Mouse (Mus musculus) forebrain, postnatal 0 days (tissue): ENCODE measurements around the gene Eif2b4. TPM values are rescaled to one million over a fixed set of nuclear protein-coding genes. Genes with fewer than 3 reads are reported as not detected.
A peak's percentile ranks its signal among the peaks of the same experiment; 100 is the strongest.

Experiments used
- ATAC-seq: fragments of 200-750 bp; cut with Nextera tagmentation; 2 replicates; pipeline ENCODE4 v1.8.0; 2017; ENCODE audit warnings: mild to moderate bottlenecking, moderate library complexity
- DNase-seq: peaks from one replicate; pipeline ENCODE4 v3.0.0-alpha.2; 2015
- H3K27ac ChIP-seq: fragments of 300-500 bp; sonication (generic); 2 replicates; pipeline ENCODE4 v1.5.1; 2014; ENCODE audit warnings: low read depth, mild to moderate bottlenecking, antibody characterized with exemption, low read length, moderate library complexity, mixed read lengths
- H3K27me3 ChIP-seq: fragments of 300-500 bp; sonication (generic); 2 replicates; pipeline ENCODE4 v1.6.1; 2014; ENCODE audit warnings: mild to moderate bottlenecking, low read length, mixed read lengths; ENCODE audit not compliant: insufficient read depth
- H3K36me3 ChIP-seq: fragments of 300-500 bp; sonication (generic); 2 replicates; pipeline ENCODE4 v1.6.1; 2014; ENCODE audit warnings: mild to moderate bottlenecking, moderate library complexity; ENCODE audit not compliant: insufficient read depth
- H3K4me1 ChIP-seq: fragments of 300-500 bp; sonication (generic); 2 replicates; pipeline ENCODE4 v1.6.1; 2014; ENCODE audit warnings: antibody characterized with exemption; ENCODE audit not compliant: insufficient read depth
- H3K4me2 ChIP-seq: fragments of 300-500 bp; sonication (generic); 2 replicates; pipeline ENCODE4 v1.6.1; 2014; ENCODE audit warnings: low read depth, mild to moderate bottlenecking, moderate library complexity
- H3K4me3 ChIP-seq: fragments of 300-500 bp; sonication (generic); 2 replicates; pipeline ENCODE4 v1.5.1; 2014; ENCODE audit warnings: low read depth, low read length, mixed read lengths
- H3K9ac ChIP-seq: fragments of 300-500 bp; sonication (generic); 2 replicates; pipeline ENCODE4 v1.6.1; 2014; ENCODE audit warnings: mild to moderate bottlenecking
- H3K9me3 ChIP-seq: fragments of 300-500 bp; sonication (generic); 2 replicates; pipeline ENCODE4 v1.6.1; 2016; ENCODE audit warnings: low read length
- CTCF ChIP-seq: sonication (generic); IDR thresholded peaks from 2 replicates; pipeline ENCODE4 v1.5.1; 2016; ENCODE audit warnings: antibody characterized with exemption, control low read depth, low read depth
- WGBS: fragments of 180-500 bp; shearing (Covaris S2); extraction: QIAGEN DNeasy Blood & Tissue Kit; methylation state at CpG from one replicate; pipeline ENCODE4 v1.1.7; 2014; 5-methylcytosine and 5-hydroxymethylcytosine counted together
- polyA plus RNA-seq: library from polyadenylated mRNA; unstranded; fragments of >200 nt; fragmentation: Nextera tagmentation; extraction: Ambion mirVana; gene quantifications from 2 replicates; pipeline ENCODE4 v1.2.1, GENCODE M21; 2015
- total RNA-seq: library from RNA; depleted of rRNA; stranded (reverse); fragments of >200 nt; gene quantifications from 2 replicates; pipeline ENCODE4 v1.2.3, GENCODE M21; 2014; rRNA removed

Gene Eif2b4
- total and polyA plus RNA-seq, 2 experiments from 2014 or later = 70.8 to 76.6 TPM

DNA sequence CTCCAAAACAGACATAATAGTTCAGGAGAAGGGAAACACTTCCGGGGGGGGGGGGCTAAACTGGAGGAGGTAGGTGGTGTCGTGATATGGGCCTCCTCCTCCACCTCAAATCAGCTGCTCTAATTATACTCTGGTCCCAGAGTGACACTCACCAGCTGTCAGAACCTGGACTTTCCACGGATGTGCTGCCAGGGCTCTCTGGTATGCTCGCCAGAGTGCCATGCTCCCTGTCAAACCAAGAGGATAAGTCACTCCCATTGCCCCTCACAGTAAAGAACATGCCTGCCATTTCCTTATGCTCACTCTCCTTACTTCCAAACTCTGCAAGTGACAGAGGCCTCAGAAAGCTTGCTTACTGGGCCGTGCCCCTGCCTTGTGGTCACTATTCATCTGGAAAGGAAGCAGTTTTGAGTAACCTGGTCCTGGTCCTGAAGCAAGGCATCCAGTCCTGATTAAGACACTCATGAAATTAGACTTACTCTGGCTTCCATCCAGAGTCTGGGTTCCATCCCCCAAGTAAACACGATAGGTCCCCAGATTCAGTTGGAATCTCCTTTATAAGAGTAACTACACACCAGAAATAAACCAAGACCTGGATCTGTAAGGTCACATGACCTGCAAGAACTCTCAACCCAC is 39.6 kb downstream of the Eif2b4 start:
- Histone ChIP-seq H3K4me2 (peak overlapping the region; percentile 75), H3K27ac (no peak overlapping the region), H3K4me1 (peaks cover 7% of the 10 kb centered on the region; the same call in 1 of the 2 replicates), H3K9ac (peak overlapping the region; percentile 73), H3K9me3 (no peaks in the 10 kb centered on the region), H3K4me3 (peak overlapping the region; percentile 63), H3K27me3 (no peaks in the 10 kb centered on the region), H3K36me3 (peaks cover 16% of the 10 kb centered on the region)
- no peak for TF ChIP-seq CTCF
- ATAC-seq = peak; percentile 9; the same call in 1 of the 2 replicates
- DNase-seq = no peak
- 38% methylated on average over 6 of the region's 6 CpGs for WGBS

DNA sequence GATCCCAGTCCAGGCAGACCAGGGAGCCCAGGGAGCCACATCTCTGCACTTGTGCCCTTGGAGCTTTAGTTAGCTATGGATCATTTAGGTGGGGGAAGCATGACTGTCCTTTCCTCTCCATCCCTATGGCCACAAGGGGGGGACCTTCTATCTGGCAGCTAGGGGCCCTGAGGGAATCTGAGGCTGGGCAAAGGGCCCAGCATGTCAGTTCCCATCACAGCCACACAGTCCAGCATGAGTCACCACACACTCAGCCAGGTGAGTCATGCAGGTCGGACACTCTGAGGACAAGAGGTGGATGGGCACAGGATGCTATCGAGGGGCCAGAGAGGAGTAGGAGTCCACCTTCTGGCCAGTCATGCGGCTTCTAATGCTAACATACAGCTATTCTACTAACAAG is 41.5 kb downstream of the Eif2b4 start:
- no peak for ATAC-seq
- H3K4me2 ChIP-seq = no peak overlapping the region
- H3K4me1 ChIP-seq = peaks cover 7% of the 10 kb centered on the region; the same call in 1 of the 2 replicates
- H3K4me3 ChIP-seq = no peak overlapping the region
- 0 out of 2 replicates have a peak, but pooled peaks have one; percentile 14 for TF ChIP-seq CTCF
- H3K27ac ChIP-seq = no peak overlapping the region
- 92% methylated on average over 3 of the region's 3 CpGs for WGBS
- no peak overlapping the region for H3K9ac ChIP-seq
- H3K36me3 ChIP-seq = peaks cover 3% of the 10 kb centered on the region; the same call in 1 of the 2 replicates
- DNase-seq = no peak
- H3K27me3 ChIP-seq = no peaks in the 10 kb centered on the region
- H3K9me3 ChIP-seq = no peaks in the 10 kb centered on the region

- Histone ChIP-seq H3K36me3 (0 out of 2 replicates have a peak, but pooled peaks cover 5% of the 10 kb centered on the region), H3K27me3 (no peaks in the 10 kb centered on the region), H3K4me3 (no peak overlapping the region), H3K4me2 (no peak overlapping the region), H3K9me3 (no peaks in the 10 kb centered on the region), H3K27ac (no peak overlapping the region), H3K4me1 (peaks cover 7% of the 10 kb centered on the region; the same call in 1 of the 2 replicates), H3K9ac (no peak overlapping the region)
- no peak for DNase-seq
- WGBS = 70% methylated on average over 4 of the region's 4 CpGs
- no peak for TF ChIP-seq CTCF
- no peak for ATAC-seq
These were observed 43.4 kb downstream of the Eif2b4 start for GRCm38 (mm10) chr5:31149781-31150180.

GRCm38 (mm10) chr5:31138968-31139425 is 54.2 kb downstream of the Eif2b4 start:
- no peak for DNase-seq
- Histone ChIP-seq H3K36me3 (peaks cover 5% of the 10 kb centered on the region; the same call in 1 of the 2 replicates), H3K9ac (no peak overlapping the region), H3K4me3 (no peak overlapping the region), H3K4me1 (peaks cover 15% of the 10 kb centered on the region), H3K27ac (no peak overlapping the region), H3K9me3 (no peaks in the 10 kb centered on the region), H3K4me2 (peak overlapping the region; percentile 63), H3K27me3 (peaks cover 44% of the 10 kb centered on the region)
- WGBS = 15% methylated on average over 9 of the region's 9 CpGs
- no peak for ATAC-seq
- no peak for TF ChIP-seq CTCF

DNA sequence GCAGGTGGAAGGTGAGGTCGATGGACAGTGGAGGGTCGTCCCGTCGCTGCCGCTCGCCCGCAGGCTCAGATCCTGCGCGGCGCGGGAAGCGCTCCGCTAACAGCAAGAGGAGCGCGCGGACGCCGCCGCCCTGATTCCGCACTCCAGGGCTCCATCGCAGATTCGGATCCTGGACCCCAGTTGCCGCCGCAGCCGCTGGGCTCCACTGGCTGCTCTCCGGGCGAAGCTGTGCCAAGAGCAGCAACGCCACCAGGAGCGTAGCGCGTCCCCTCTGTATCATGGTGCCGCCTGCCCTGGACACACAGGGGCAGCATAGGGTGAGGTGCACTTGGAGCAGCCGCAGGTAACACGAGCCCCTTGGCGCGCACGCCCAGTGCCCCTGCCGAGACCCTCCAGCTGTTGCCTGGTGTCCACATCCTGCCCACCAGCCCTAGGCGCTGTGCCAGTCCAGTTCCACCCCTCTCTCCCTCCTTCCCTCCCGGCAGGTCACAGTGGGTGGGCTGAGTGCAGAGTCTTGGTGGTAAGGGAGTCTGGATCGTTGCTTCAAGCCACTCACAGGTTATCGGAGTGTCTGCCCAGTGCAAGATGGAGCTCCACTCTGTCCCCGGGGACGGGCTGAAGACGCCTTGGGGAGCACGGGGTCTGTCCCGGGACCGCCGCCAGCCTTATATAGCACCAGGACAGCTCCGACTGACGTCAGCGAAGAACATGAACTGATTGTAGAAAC is 54.8 kb downstream of the Eif2b4 start, which contains the start of gene Ucn:
Gene Ucn (minus strand): TSS at position 589 of the 727 bp plus-strand sequence.
- peak; percentile 14; the same call in 1 of the 2 replicates for ATAC-seq
- H3K27me3 ChIP-seq = peaks cover 49% of the 10 kb centered on the region
- DNase-seq = no peak

GRCm38 (mm10) chr5:31137658-31138057 is 55.6 kb downstream of the Eif2b4 start:
- no peak for ATAC-seq
- DNase-seq = no peak
- Histone ChIP-seq H3K4me2 (peak overlapping the region; percentile 63), H3K27me3 (peaks cover 49% of the 10 kb centered on the region), H3K4me3 (peak overlapping the region; percentile 33), H3K9ac (0 out of 2 replicates have a peak overlapping the region, but pooled peaks have one; percentile 10), H3K27ac (no peak overlapping the region), H3K9me3 (no peaks in the 10 kb centered on the region), H3K4me1 (peaks cover 15% of the 10 kb centered on the region), H3K36me3 (peaks cover 5% of the 10 kb centered on the region; the same call in 1 of the 2 replicates)
- no peak for TF ChIP-seq CTCF
- under 1% methylated on average over 13 of the region's 13 CpGs for WGBS

More for the DNA sequence above, 54.8 kb downstream of the Eif2b4 start, which contains the start of gene Ucn:
- 0 out of 2 replicates have a peak within 1 kb of the TSS, but pooled peaks have one; percentile 10 for H3K9ac ChIP-seq
- TF ChIP-seq CTCF = 0 out of 2 replicates have a peak, but pooled peaks have one; percentile 7
- H3K4me3 ChIP-seq = peak within 1 kb of the TSS; percentile 33
- peaks cover 15% of the 10 kb centered on the region for H3K4me1 ChIP-seq
- H3K36me3 ChIP-seq = peaks cover 5% of the 10 kb centered on the region; the same call in 1 of the 2 replicates
- peak within 1 kb of the TSS; percentile 63 for H3K4me2 ChIP-seq
- WGBS = 2% methylated on average over 52 of the region's 52 CpGs
- no peak within 1 kb of the TSS for H3K27ac ChIP-seq
- H3K9me3 ChIP-seq = no peaks in the 10 kb centered on the region

Other genes starting within 250 kb of the Eif2b4 start
- gene Cgref1, start 247.8 kb downstream of the Eif2b4 start, total RNA-seq = 67.3 and 82.1 TPM in 2 replicates
- gene Cgref1, start 247.8 kb downstream of the Eif2b4 start, polyA plus RNA-seq = 61.0 and 63.5 TPM in 2 replicates
- 23.7 and 42.7 TPM in 2 replicates for gene Preb, start 233.1 kb downstream of the Eif2b4 start, total RNA-seq
- gene Preb, start 233.1 kb downstream of the Eif2b4 start, polyA plus RNA-seq = 65.1 and 77.0 TPM in 2 replicates
- not detected in 2 replicates for gene Tcf23, start 224.8 kb downstream of the Eif2b4 start, total RNA-seq
- gene Tcf23, start 224.8 kb downstream of the Eif2b4 start, polyA plus RNA-seq = not detected in 2 replicates
- gene Atraid, start 145.1 kb downstream of the Eif2b4 start, total RNA-seq = 152 and 167 TPM in 2 replicates
- 243 and 257 TPM in 2 replicates for gene Atraid, start 145.1 kb downstream of the Eif2b4 start, polyA plus RNA-seq
- 23.1 and 28.3 TPM in 2 replicates for gene Slc5a6, start 144.5 kb downstream of the Eif2b4 start, total RNA-seq
- 17.3 and 22.2 TPM in 2 replicates for gene Slc5a6, start 144.5 kb downstream of the Eif2b4 start, polyA plus RNA-seq
- gene Cad, start 138.7 kb downstream of the Eif2b4 start, total RNA-seq = 28.7 and 31.1 TPM in 2 replicates
- 5.2 and 6.4 TPM in 2 replicates for gene Cad, start 138.7 kb downstream of the Eif2b4 start, polyA plus RNA-seq
- gene Dnajc5g, start 87.1 kb downstream of the Eif2b4 start, total RNA-seq = not detected in 2 replicates
- gene Dnajc5g, start 87.1 kb downstream of the Eif2b4 start, polyA plus RNA-seq = not detected in 2 replicates
- gene Slc30a3, start 85.2 kb downstream of the Eif2b4 start, total RNA-seq = 2.5 and 2.8 TPM in 2 replicates
- gene Slc30a3, start 85.2 kb downstream of the Eif2b4 start, polyA plus RNA-seq = 3.5 and 4.5 TPM in 2 replicates
- not detected in 2 replicates for gene Trim54, start 76.7 kb downstream of the Eif2b4 start, total RNA-seq
- gene Trim54, start 76.7 kb downstream of the Eif2b4 start, polyA plus RNA-seq = not detected in 2 replicates
- gene Ucn, start 54.6 kb downstream of the Eif2b4 start, total RNA-seq = not detected in 2 replicates
- gene Ucn, start 54.6 kb downstream of the Eif2b4 start, polyA plus RNA-seq = not detected in 2 replicates
- 40.0 and 51.5 TPM in 2 replicates for gene Mpv17, start 39.2 kb downstream of the Eif2b4 start, total RNA-seq
- 27.4 and 38.7 TPM in 2 replicates for gene Mpv17, start 39.2 kb downstream of the Eif2b4 start, polyA plus RNA-seq
- gene Gm29609, start 13.5 kb downstream of the Eif2b4 start, total RNA-seq = 6.4 and 9.3 TPM in 2 replicates
- 1.4 and 2.1 TPM in 2 replicates for gene Gm29609, start 13.5 kb downstream of the Eif2b4 start, polyA plus RNA-seq
- 36.8 and 49.8 TPM in 2 replicates for gene Gtf3c2, start 13.3 kb downstream of the Eif2b4 start, total RNA-seq
- gene Gtf3c2, start 13.3 kb downstream of the Eif2b4 start, polyA plus RNA-seq = 36.2 and 52.9 TPM in 2 replicates
- gene Snx17, start 203 bp downstream of the Eif2b4 start, total RNA-seq = 91.6 and 104 TPM in 2 replicates
- gene Snx17, start 203 bp downstream of the Eif2b4 start, polyA plus RNA-seq = 96.9 and 108 TPM in 2 replicates
- 6.7 and 10.9 TPM in 2 replicates for gene Zfp513, start 8.9 kb upstream of the Eif2b4 start, total RNA-seq
- gene Zfp513, start 8.9 kb upstream of the Eif2b4 start, polyA plus RNA-seq = 10.8 and 11.8 TPM in 2 replicates
- 93.4 and 102 TPM in 2 replicates for gene Ppm1g, start 27.3 kb upstream of the Eif2b4 start, total RNA-seq
- 156 and 175 TPM in 2 replicates for gene Ppm1g, start 27.3 kb upstream of the Eif2b4 start, polyA plus RNA-seq
- gene Nrbp1, start 47.4 kb upstream of the Eif2b4 start, total RNA-seq = 106 and 132 TPM in 2 replicates
- gene Nrbp1, start 47.4 kb upstream of the Eif2b4 start, polyA plus RNA-seq = 127 and 133 TPM in 2 replicates
- gene Gm9970, start 47.8 kb upstream of the Eif2b4 start, total RNA-seq = 0.62 and 0.92 TPM in 2 replicates
- 0.29 and 0.51 TPM in 2 replicates for gene Gm9970, start 47.8 kb upstream of the Eif2b4 start, polyA plus RNA-seq
- gene Krtcap3, start 58.3 kb upstream of the Eif2b4 start, total RNA-seq = 2.6 and 8.6 TPM in 2 replicates
- 2.2 and 2.5 TPM in 2 replicates for gene Krtcap3, start 58.3 kb upstream of the Eif2b4 start, polyA plus RNA-seq
- 31.1 and 42.6 TPM in 2 replicates for gene Ift172, start 97.7 kb upstream of the Eif2b4 start, total RNA-seq
- 9.9 and 12.8 TPM in 2 replicates for gene Ift172, start 97.7 kb upstream of the Eif2b4 start, polyA plus RNA-seq
- gene Fndc4, start 102.7 kb upstream of the Eif2b4 start, total RNA-seq = 156 and 201 TPM in 2 replicates
- gene Fndc4, start 102.7 kb upstream of the Eif2b4 start, polyA plus RNA-seq = 108 and 111 TPM in 2 replicates
- 0.05 and 1.5 TPM in 2 replicates for gene Gckr, start 104.0 kb upstream of the Eif2b4 start, total RNA-seq
- gene Gckr, start 104.0 kb upstream of the Eif2b4 start, polyA plus RNA-seq = 0.23 and 0.54 TPM in 2 replicates